Mouse (Mus musculus): ENCODE measurements around the gene Ogdhl.
A peak's percentile ranks its signal among the peaks of the same experiment; 100 is the strongest.
"Not testable (repeated sequence)": the region's sequence is repeated elsewhere in the genome, so short reads cannot be mapped to it uniquely, and the experiment has no call there.

The Ogdhl gene

GRCm38 (mm10) chr14:32321732-32322685, at the start of gene Ogdhl:
Gene Ogdhl (plus strand): TSS chr14:32322019.
- DNase-seq: peak; percentile 64

- DNase-seq: no peak
These were observed 20.2 kb upstream of the Ogdhl start for GRCm38 (mm10) chr14:32301622-32302021.

DNA sequence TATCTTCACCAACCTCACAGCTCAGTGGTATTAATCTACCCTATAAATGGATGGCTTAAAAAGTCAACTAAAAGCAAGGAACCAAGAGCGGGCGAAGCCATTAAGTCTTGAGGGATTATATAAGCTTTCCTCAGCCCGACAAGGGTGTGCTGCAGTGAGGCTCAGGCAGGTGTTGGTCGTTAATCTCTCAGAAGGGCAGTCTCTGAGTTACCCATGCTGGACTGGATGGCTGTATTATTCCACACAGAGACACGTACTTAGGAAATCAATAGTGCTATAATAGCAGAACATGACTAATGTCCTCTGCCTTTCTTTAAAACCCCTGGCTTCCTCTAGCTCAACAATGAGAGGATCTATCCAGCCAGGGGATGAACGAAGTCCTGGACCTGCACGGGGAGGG, 19.4 kb upstream of the Ogdhl start:
- no peak for DNase-seq

GRCm38 (mm10) chr14:32304921-32305320, 16.9 kb upstream of the Ogdhl start:
- no peak for DNase-seq

- peak; percentile 64 for DNase-seq
These were observed 11.9 kb upstream of the Ogdhl start for GRCm38 (mm10) chr14:32309876-32310275.

- DNase-seq: no peak
These were observed 10.3 kb upstream of the Ogdhl start for GRCm38 (mm10) chr14:32311381-32312035.

GRCm38 (mm10) chr14:32317822-32318221, 4.0 kb upstream of the Ogdhl start:
- DNase-seq: no peak

- no peak for DNase-seq
These were observed 1.4 kb downstream of the Ogdhl start for GRCm38 (mm10) chr14:32323221-32323620.

DNA sequence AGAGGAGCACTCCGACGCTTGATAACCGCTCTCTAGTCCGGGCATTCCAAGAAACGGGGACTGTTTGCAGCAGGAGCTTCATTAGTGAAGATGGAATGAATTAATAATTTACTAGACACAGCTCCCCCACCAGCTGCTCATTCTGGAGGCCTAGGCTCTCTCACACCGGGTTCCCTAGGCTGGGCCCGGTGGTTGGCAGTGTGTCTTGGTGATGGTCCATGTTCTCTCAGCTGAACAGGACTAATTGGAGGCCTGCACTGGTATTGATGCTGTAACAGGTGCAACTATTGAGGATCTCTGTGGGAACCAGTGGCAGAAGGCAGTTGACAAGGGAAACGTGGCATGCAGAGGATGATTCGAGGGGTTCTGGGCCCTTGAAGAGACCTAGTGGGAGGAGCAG, 5.5 kb downstream of the Ogdhl start:
- DNase-seq: no peak

DNA sequence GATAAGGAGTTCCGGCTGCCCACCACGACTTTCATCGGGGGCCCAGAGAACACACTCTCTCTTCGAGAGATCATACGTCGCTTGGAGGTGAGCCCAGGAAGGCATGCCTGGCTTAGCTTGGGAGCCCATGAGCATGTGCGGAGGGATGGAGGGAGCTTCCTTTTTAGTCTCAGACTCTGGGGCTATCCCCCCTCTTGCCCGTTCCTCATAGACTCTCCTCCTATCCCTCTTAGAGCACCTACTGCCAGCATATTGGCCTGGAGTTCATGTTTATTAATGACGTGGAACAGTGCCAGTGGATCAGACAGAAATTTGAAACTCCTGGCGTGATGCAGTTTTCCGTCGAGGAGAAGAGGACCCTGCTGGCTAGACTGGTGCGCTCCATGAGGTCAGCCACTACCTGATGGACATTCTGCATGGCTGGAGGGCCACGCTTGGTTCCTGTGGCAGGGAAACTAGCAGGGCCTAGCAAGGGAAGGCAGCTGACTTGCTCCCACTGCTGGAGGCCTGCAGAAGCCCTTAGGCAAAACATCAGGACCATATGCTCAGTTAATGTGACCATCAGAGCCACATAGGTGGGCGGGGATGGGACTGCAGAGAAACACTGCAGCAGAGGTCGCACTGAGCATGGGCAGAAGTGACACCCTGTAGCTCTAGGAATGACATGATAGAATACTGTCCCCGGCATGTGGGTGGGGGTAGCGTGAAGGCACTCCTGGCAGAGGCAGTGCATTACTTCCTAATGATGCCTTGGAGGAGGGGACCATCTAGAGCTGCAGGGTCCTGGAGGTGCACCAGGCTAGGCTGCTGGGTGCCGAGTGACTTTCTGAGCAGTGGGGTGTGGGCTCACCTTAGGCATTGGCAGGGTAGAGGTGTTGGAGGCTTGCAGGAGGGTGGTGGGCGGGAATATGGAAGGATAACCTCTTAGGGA, 11.0 kb downstream of the Ogdhl start:
- DNase-seq: no peak

GRCm38 (mm10) chr14:32336021-32336420, 14.2 kb downstream of the Ogdhl start:
- DNase-seq: no peak

DNA sequence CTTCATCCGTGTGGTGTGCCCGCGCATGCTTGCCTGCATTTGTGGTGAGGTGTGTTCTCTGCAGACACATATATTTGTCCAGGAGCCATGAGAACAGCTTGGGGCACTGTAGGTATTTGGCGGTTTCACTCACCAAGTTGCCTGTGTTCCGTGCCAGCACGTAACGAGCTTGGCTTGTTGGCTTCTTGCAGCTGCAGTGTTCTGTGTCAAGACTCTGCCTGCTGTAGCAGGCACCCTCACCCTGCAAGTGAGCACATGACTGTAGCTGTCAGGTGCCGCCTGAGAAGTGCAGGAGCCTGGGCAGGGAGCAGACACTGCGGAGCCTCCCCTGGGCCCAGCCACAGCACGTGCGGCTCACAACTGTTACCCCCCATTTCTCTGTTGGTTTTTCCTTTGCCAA, 14.7 kb downstream of the Ogdhl start:
- no peak for DNase-seq

GRCm38 (mm10) chr14:32341823-32342222, 20.0 kb downstream of the Ogdhl start:
- DNase-seq: no peak

GRCm38 (mm10) chr14:32344176-32344575, 22.4 kb downstream of the Ogdhl start:
- no peak for DNase-seq

DNA sequence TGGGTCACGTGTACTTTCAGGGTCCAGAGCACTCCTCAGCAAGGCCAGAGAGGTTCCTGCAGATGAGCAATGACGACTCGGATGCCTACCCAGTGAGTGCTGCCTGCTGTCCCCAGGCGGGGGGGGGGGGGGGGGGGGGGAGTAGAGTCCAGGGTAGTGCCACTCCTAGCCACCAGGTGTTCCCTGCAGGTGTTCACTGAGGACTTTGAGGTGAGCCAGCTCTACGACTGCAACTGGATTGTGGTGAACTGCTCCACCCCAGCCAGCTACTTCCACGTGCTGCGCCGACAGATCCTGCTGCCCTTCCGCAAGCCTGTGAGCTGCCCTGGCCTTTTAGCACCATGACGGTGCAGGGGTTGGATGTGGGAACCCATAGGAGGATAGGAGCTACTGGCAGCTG, 22.9 kb downstream of the Ogdhl start:
- DNase-seq: no peak

DNA sequence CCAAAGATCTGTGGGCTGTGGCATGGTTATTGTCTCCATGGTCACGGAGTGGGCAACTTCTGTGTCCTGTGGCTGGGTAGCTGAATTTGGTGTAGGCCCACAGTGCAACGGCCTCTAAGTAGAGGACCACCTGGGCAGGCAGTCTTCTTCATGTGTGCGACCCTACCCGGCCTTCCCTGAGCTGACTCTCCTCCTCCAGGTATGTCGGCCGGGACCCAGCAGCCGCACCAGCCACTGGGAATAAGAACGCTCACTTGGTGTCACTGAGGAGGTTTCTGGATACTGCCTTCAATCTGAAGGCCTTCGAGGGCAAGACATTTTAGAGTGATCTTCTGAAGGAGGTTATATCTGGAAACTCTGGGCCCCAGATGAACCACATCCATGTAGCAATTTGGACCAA, 25.5 kb downstream of the Ogdhl start:
- no peak for DNase-seq

DNA sequence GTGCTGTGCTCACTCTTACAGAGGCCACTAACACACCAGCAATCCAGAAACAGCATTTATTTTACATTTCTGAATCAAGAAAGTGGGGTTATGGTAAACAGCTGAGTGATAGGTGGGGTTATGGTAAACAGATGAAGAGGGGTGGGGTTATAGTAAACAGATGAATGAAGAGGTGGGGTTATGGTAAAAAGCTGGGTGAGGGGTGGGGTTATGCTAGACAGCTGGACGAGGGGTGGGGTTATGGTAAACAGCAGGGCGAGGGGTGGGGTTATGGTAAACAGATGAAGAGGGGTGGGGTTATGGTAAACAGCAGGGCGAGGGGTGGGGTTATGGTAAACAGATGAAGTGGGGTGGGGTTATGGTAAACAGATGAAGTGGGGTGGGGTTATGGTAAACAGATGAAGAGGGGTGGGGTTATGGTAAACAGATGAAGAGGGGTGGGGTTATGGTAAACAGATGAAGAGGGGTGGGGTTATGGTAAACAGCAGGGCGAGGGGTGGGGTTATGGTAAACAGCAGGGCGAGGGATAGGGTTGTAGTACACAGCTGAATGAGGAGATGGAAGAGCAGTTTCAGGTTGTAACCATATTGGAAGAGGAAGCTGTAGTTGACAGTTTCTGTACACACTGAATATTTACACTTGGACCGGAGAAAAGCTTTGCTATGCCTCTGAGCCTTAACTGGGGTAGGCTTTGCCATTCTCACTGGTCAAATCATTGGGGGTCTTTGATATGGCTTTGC, 29.5 kb downstream of the Ogdhl start:
- DNase-seq: not testable (repeated sequence)

- no peak for DNase-seq
These were observed 42.5 kb downstream of the Ogdhl start for GRCm38 (mm10) chr14:32364359-32364758.

DNA sequence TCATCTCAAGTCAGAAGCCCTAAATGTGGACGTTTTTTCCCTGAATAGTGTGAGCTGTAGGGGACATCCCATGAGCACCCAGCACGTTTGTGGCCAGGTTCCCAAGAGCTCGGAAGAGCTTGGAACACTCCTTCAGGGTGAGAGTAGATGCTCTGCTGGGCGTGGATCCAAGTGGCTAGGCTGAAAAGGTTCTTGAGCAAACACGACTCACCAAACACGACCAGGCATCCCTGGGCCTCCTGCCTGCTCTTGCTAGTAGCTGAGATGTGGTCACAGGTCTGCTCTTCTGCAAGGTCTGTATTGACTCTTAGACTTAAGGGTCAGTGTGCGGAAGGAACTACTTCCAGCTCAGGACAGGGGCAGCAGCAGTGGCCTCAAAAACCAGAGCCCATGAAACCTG, 47.9 kb downstream of the Ogdhl start:
- no peak for DNase-seq

GRCm38 (mm10) chr14:32372510-32372909, 50.7 kb downstream of the Ogdhl start:
- DNase-seq: no peak

- DNase-seq: no peak
These were observed 57.7 kb downstream of the Ogdhl start for GRCm38 (mm10) chr14:32379395-32380098.

DNA sequence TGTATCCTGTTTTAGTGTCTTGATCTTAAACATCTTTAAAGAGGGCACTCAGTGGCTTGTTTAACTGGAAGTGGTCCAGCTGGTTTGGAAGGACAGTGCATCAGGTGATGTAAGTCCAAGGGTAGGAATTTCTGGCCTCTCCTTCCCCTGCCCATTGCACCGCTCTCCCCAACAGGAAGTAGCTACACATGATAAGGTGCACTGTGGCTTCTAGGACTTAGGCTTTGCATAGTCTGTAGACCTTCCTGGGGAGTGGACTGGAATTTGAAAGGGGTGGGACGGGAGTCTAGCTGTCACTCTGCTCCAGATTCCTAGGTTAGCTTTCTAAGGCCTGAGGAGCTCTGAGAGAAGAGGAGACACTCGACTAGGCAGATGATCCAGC, 58.3 kb downstream of the Ogdhl start:
- DNase-seq: no peak
